Mouse (Mus musculus) MEL-GATA-1-ER (cell line): ENCODE results near the gene Tomm40l.
A peak's percentile ranks its signal among the peaks of the same experiment; 100 is the strongest.

Experiments
- DNase-seq: peaks from one replicate; pipeline ENCODE4 v3.0.0-alpha.2; 2012; ENCODE audit warnings: low read depth; ENCODE audit errors: extremely low read depth

The Tomm40l gene

GRCm38 (mm10) chr1:171229750-171230149 is 7.4 kb upstream of the Tomm40l start:
- DNase-seq, result no peak

- DNase-seq, result no peak
Measured at GRCm38 (mm10) chr1:171227879-171228278, 5.6 kb upstream of the Tomm40l start.

- DNase-seq, result no peak
Measured at GRCm38 (mm10) chr1:171226780-171227179, 4.5 kb upstream of the Tomm40l start.

GRCm38 (mm10) chr1:171224857-171225256 is 2.5 kb upstream of the Tomm40l start, which contains the start of gene Apoa2:
TSS of gene Apoa2 (plus strand) at chr1:171225054.
- DNase-seq, result no peak

- DNase-seq, result no peak
Measured at GRCm38 (mm10) chr1:171223796-171224195, 1.5 kb upstream of the Tomm40l start.

GRCm38 (mm10) chr1:171223168-171223567 is 854 bp upstream of the Tomm40l start:
- no peak for DNase-seq

GRCm38 (mm10) chr1:171221281-171222193 is 777 bp downstream of the Tomm40l start:
- no peak for DNase-seq

- peak; percentile 74 for DNase-seq
Measured at GRCm38 (mm10) chr1:171220871-171221270, 1.4 kb downstream of the Tomm40l start.

GRCm38 (mm10) chr1:171216241-171216955 is 5.9 kb downstream of the Tomm40l start:
- DNase-seq, result no peak

- no peak for DNase-seq
Measured at GRCm38 (mm10) chr1:171213801-171214496, 8.4 kb downstream of the Tomm40l start, which contains the start of gene Nr1i3. TSS of gene Nr1i3 (plus strand) at chr1:171213970.

GRCm38 (mm10) chr1:171212854-171213253 is 9.5 kb downstream of the Tomm40l start:
- no peak for DNase-seq

GRCm38 (mm10) chr1:171209409-171209808 is 12.9 kb downstream of the Tomm40l start:
- DNase-seq, result peak; percentile 59

GRCm38 (mm10) chr1:171205704-171206493 is 16.4 kb downstream of the Tomm40l start:
- DNase-seq, result peak; percentile 83

- no peak for DNase-seq
Measured at GRCm38 (mm10) chr1:171204249-171204644, 18.1 kb downstream of the Tomm40l start.

- no peak for DNase-seq
Measured at GRCm38 (mm10) chr1:171203471-171204248, 18.7 kb downstream of the Tomm40l start.

GRCm38 (mm10) chr1:171200769-171201168 is 21.5 kb downstream of the Tomm40l start:
- DNase-seq, result no peak

- no peak for DNase-seq
Measured at GRCm38 (mm10) chr1:171199532-171199931, 22.8 kb downstream of the Tomm40l start.

- DNase-seq, result no peak
Measured at GRCm38 (mm10) chr1:171195887-171196397, 26.4 kb downstream of the Tomm40l start, which contains the start of gene Pcp4l1. TSS of gene Pcp4l1 (minus strand) at chr1:171196268.

GRCm38 (mm10) chr1:171195046-171195822 is 27.1 kb downstream of the Tomm40l start:
- DNase-seq, result no peak
